Mouse (Mus musculus) forebrain, embryonic 13.5 days (tissue): ENCODE results near the gene Pknox2. TPM values are rescaled to one million over a fixed set of nuclear protein-coding genes. Genes with fewer than 3 reads are reported as not detected.

Experiments used
- ATAC-seq: fragments of 200-750 bp; cut with Nextera tagmentation; 2 replicates; pipeline ENCODE4 v1.8.0; 2017
- H3K27ac ChIP-seq: fragments of 300-500 bp; sonication (generic); 2 replicates; pipeline ENCODE4 v1.5.1; 2015; ENCODE audit warnings: inconsistent platforms, mild to moderate bottlenecking, moderate library complexity
- H3K27me3 ChIP-seq: fragments of 300-500 bp; sonication (generic); 2 replicates; pipeline ENCODE4 v1.6.1; 2015; ENCODE audit warnings: mild to moderate bottlenecking, inconsistent platforms
- H3K36me3 ChIP-seq: fragments of 300-500 bp; sonication (generic); 2 replicates; pipeline ENCODE4 v1.6.1; 2015; ENCODE audit warnings: mild to moderate bottlenecking, inconsistent platforms; ENCODE audit not compliant: poor library complexity, severe bottlenecking
- H3K4me1 ChIP-seq: fragments of 300-500 bp; sonication (generic); 2 replicates; pipeline ENCODE4 v1.6.1; 2015; ENCODE audit warnings: inconsistent platforms
- H3K4me2 ChIP-seq: fragments of 300-500 bp; sonication (generic); 2 replicates; pipeline ENCODE4 v1.6.1; 2015; ENCODE audit warnings: inconsistent platforms, mild to moderate bottlenecking, moderate library complexity
- H3K4me3 ChIP-seq: fragments of 300-500 bp; sonication (generic); 2 replicates; pipeline ENCODE4 v1.5.1; 2015; ENCODE audit warnings: mild to moderate bottlenecking, inconsistent platforms
- H3K9ac ChIP-seq: fragments of 300-500 bp; sonication (generic); 2 replicates; pipeline ENCODE4 v1.6.1; 2015; ENCODE audit warnings: mild to moderate bottlenecking, inconsistent platforms
- H3K9me3 ChIP-seq: fragments of 300-500 bp; sonication (generic); replicated peaks from 2 replicates; pipeline ENCODE4 v1.6.1; 2016; ENCODE audit warnings: inconsistent platforms
- WGBS: fragments of 180-500 bp; shearing (Covaris S2); methylation state at CpG from one replicate; pipeline ENCODE4 v1.1.7; 2015; 5-methylcytosine and 5-hydroxymethylcytosine counted together
- polyA plus RNA-seq: library from polyadenylated mRNA; unstranded; fragments of >200 nt; fragmentation: Nextera tagmentation; extraction: Ambion mirVana; gene quantifications from 2 replicates; pipeline ENCODE4 v1.2.1, GENCODE M21; 2015

Pknox2 gene
- polyA plus RNA-seq, 1 experiment from 2014 or later, result 18.7 TPM

- Histone ChIP-seq H3K27me3 (no peaks in the 10 kb centered on the region), H3K9ac (peak overlapping the region; percentile 45; the same call in 1 of the 2 replicates), H3K4me3 (no peak overlapping the region), H3K36me3 (no peaks in the 10 kb centered on the region), H3K27ac (peak overlapping the region; percentile 81), H3K4me2 (peak overlapping the region; percentile 15; the same call in 1 of the 2 replicates), H3K4me1 (peaks cover 44% of the 10 kb centered on the region), H3K9me3 (no peaks in the 10 kb centered on the region)
- 6% methylated on average over 7 of the region's 7 CpGs for WGBS
- ATAC-seq, result peak; percentile 85
These were observed 145.2 kb downstream of the Pknox2 start for GRCm38 (mm10) chr9:37001935-37002535.

DNA sequence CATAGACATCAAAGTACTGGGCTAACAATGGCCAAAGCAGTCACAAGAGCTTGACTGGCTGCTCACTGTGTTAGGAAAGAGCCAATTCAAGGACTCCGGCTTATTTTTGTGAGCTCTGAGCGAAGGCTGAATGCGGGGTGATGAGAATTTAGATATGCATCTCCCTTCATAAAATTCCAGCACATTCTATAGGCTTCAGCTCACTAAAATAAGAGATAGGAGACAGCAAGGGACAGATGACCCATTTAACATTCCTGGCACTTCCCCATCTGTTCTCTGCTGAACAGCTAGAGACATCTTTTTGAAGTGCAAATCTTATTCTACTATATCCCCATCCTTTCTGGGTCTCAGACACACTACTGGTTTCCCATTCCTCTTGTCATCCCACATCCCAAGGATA is 147.8 kb downstream of the Pknox2 start:
- Histone ChIP-seq H3K4me1 (peaks cover 30% of the 10 kb centered on the region), H3K4me2 (no peak overlapping the region), H3K4me3 (no peak overlapping the region), H3K9ac (no peak overlapping the region), H3K27ac (no peak overlapping the region), H3K9me3 (no peaks in the 10 kb centered on the region), H3K27me3 (no peaks in the 10 kb centered on the region), H3K36me3 (no peaks in the 10 kb centered on the region)
- 87% methylated on average over 3 of the region's 3 CpGs for WGBS
- ATAC-seq, result no peak

GRCm38 (mm10) chr9:36990626-36991368 is 156.4 kb downstream of the Pknox2 start:
- H3K27me3 ChIP-seq, result no peaks in the 10 kb centered on the region
- H3K27ac ChIP-seq, result peak overlapping the region; percentile 25; the same call in 1 of the 2 replicates
- H3K36me3 ChIP-seq, result no peaks in the 10 kb centered on the region
- peaks cover 11% of the 10 kb centered on the region; the same call in 1 of the 2 replicates for H3K4me1 ChIP-seq
- no peak overlapping the region for H3K4me2 ChIP-seq
- H3K9me3 ChIP-seq, result no peaks in the 10 kb centered on the region
- H3K9ac ChIP-seq, result 0 out of 2 replicates have a peak overlapping the region, but pooled peaks have one; percentile 12
- WGBS, result 70% methylated on average over 13 of the region's 13 CpGs
- H3K4me3 ChIP-seq, result no peak overlapping the region
- no peak for ATAC-seq

- Histone ChIP-seq H3K4me1 (peaks cover 18% of the 10 kb centered on the region), H3K27ac (no peak overlapping the region), H3K9ac (no peak overlapping the region), H3K9me3 (no peaks in the 10 kb centered on the region), H3K4me3 (no peak overlapping the region), H3K36me3 (no peaks in the 10 kb centered on the region), H3K4me2 (no peak overlapping the region), H3K27me3 (no peaks in the 10 kb centered on the region)
- 77% methylated on average over 3 of the region's 3 CpGs for WGBS
- 0 out of 2 replicates have a peak, but pooled peaks have one; percentile 6 for ATAC-seq
These were observed 157.2 kb downstream of the Pknox2 start for GRCm38 (mm10) chr9:36989991-36990390.

- no peak overlapping the region for H3K4me3 ChIP-seq
- peaks cover 14% of the 10 kb centered on the region for H3K4me1 ChIP-seq
- H3K4me2 ChIP-seq, result no peak overlapping the region
- WGBS, result 59% methylated on average over 9 of the region's 9 CpGs
- H3K27ac ChIP-seq, result peak overlapping the region; percentile 57
- no peaks in the 10 kb centered on the region for H3K27me3 ChIP-seq
- H3K36me3 ChIP-seq, result no peaks in the 10 kb centered on the region
- ATAC-seq, result peak; percentile 60
- no peaks in the 10 kb centered on the region for H3K9me3 ChIP-seq
- no peak overlapping the region for H3K9ac ChIP-seq
These were observed 162.0 kb downstream of the Pknox2 start for GRCm38 (mm10) chr9:36985233-36985632.

DNA sequence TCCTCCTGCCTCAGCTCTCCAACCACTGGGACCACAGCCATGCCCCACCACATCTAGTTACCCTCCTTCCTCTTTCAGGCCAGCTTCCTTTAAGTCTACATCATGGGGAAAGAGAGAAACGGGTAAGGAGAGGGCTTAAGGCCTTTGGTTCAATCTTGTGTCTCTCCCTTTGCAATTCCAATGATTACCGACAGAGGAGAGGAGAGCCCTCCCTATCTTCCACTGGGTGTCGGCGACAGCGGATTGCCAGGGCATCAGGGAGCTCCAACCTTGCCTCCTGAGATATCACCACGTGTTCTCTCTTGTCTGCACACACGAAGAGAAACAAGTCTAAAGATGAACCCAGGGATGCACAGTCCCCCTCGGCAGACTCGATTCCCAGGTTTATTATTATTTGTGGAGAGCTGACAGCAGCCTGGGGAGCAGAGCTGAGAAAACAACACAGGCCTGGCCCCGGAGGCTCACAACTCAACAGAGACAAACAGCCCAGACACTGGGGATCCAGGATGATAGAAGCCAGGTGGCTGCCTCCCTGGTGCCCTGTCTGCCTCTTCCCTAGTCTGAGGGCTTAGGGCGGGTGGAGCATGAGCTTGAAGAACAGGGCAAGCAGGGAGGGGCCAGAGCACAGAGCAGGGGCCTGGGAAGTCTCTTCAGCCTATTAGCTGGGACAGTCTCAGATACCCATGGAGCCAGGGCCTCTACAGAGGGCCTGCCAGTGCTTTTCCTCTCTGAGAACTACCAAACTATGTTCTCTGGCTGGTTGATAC is 170.4 kb downstream of the Pknox2 start:
- Histone ChIP-seq H3K36me3 (no peaks in the 10 kb centered on the region), H3K27me3 (no peaks in the 10 kb centered on the region), H3K27ac (no peak overlapping the region), H3K4me2 (no peak overlapping the region), H3K9ac (no peak overlapping the region), H3K9me3 (no peaks in the 10 kb centered on the region), H3K4me1 (peaks cover 19% of the 10 kb centered on the region), H3K4me3 (no peak overlapping the region)
- no peak for ATAC-seq
- WGBS, result 50% methylated on average over 11 of the region's 11 CpGs

DNA sequence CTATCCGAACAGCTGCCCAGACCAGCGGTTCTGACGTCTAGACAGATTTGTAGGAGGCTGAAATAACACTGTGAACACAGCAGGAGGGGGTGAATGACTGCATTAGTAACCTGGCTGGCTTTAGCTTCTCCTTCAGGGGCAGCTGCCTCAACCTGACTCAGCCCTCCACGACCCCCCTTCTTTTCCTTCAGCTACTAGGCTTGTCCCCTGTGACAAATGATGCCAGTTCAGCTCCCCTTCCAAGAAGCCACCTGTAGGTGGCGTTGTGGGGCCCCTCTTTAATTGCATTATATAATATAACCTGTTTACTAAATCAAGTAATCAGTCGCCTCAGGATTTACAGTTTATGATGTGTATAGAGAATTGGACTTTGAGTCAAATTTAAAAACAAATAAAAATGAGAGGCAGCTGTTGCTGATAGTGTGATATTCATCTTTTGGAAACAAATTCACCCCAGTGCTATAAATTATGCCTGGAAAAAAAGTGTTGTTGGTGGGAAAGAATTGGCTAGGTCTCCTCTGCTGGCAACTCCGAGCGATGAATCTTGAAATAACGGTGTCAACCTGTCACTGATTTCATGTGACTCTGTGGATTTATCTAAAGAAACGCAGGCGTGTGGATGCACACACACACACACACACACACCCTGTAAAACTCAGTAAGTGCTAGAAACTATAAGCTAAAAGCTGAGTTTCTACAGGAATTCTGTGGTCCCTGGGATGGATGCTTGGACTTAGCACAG is 173.6 kb downstream of the Pknox2 start:
- H3K4me1 ChIP-seq, result peaks cover 30% of the 10 kb centered on the region
- no peak overlapping the region for H3K9ac ChIP-seq
- 59% methylated on average over 11 of the region's 11 CpGs for WGBS
- H3K36me3 ChIP-seq, result no peaks in the 10 kb centered on the region
- no peaks in the 10 kb centered on the region for H3K27me3 ChIP-seq
- no peak overlapping the region for H3K4me2 ChIP-seq
- ATAC-seq, result no peak
- H3K4me3 ChIP-seq, result no peak overlapping the region
- H3K9me3 ChIP-seq, result no peaks in the 10 kb centered on the region
- H3K27ac ChIP-seq, result no peak overlapping the region

DNA sequence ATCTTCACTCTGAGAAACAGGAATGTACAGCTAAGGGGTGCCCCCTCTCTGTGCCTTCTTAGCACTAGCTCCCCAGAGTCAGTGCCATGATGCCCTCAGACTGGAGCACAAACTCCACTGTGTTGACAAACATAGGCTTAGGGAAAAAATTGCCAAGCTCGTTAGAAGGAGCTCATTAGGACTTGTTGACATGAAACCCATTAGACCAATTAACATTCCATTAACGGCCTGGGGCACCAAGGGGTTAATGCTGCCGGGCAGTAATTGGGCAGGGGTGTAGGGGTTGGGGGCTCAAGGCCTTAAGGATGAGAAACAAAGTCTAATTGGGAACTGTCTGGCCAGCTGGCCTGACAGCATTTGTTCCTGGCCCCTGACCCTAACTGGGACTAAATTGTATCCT is 175.1 kb downstream of the Pknox2 start:
- no peak overlapping the region for H3K4me2 ChIP-seq
- H3K9me3 ChIP-seq, result no peaks in the 10 kb centered on the region
- no peak overlapping the region for H3K9ac ChIP-seq
- no peaks in the 10 kb centered on the region for H3K27me3 ChIP-seq
- peak; percentile 30; the same call in 1 of the 2 replicates for ATAC-seq
- H3K4me3 ChIP-seq, result no peak overlapping the region
- H3K36me3 ChIP-seq, result no peaks in the 10 kb centered on the region
- WGBS, result 13% methylated on average over 3 of the region's 3 CpGs
- H3K4me1 ChIP-seq, result peaks cover 37% of the 10 kb centered on the region
- no peak overlapping the region for H3K27ac ChIP-seq

GRCm38 (mm10) chr9:36971066-36971465 is 176.1 kb downstream of the Pknox2 start:
- no peak for ATAC-seq
- Histone ChIP-seq H3K4me1 (peaks cover 37% of the 10 kb centered on the region), H3K9ac (no peak overlapping the region), H3K36me3 (no peaks in the 10 kb centered on the region), H3K4me3 (no peak overlapping the region), H3K9me3 (no peaks in the 10 kb centered on the region), H3K27ac (no peak overlapping the region), H3K27me3 (no peaks in the 10 kb centered on the region), H3K4me2 (no peak overlapping the region)
- 38% methylated on average over 3 of the region's 3 CpGs for WGBS

GRCm38 (mm10) chr9:36970651-36971050 is 176.6 kb downstream of the Pknox2 start:
- no peak overlapping the region for H3K4me2 ChIP-seq
- H3K4me3 ChIP-seq, result no peak overlapping the region
- no peak overlapping the region for H3K27ac ChIP-seq
- ATAC-seq, result no peak
- H3K27me3 ChIP-seq, result no peaks in the 10 kb centered on the region
- peaks cover 37% of the 10 kb centered on the region for H3K4me1 ChIP-seq
- H3K9me3 ChIP-seq, result no peaks in the 10 kb centered on the region
- no peaks in the 10 kb centered on the region for H3K36me3 ChIP-seq
- WGBS, result 6% methylated on average over 5 of the region's 5 CpGs
- no peak overlapping the region for H3K9ac ChIP-seq

DNA sequence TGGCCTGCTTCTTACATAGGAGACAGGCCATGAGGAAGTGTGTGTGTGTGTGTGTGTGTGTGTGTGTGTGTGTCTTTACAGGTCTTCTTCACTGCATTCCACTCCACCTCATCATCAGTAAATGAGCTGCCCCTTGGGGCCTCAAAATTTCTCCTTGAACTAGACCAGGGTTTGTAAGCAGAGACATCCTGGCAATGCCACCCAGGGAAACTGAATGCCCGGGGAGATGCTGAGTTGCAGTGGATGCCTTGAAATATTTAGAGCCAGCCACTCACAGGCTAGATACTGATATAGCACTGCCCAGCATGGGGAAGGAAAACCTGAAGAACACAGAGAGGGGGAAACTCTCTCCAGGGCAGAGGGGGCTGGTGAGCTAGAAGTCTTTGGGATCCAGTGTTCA is 178.1 kb downstream of the Pknox2 start:
- no peak overlapping the region for H3K27ac ChIP-seq
- no peak for ATAC-seq
- 92% methylated on average over 1 of the region's 1 CpGs for WGBS
- no peak overlapping the region for H3K4me3 ChIP-seq
- H3K36me3 ChIP-seq, result no peaks in the 10 kb centered on the region
- no peak overlapping the region for H3K4me2 ChIP-seq
- H3K9ac ChIP-seq, result no peak overlapping the region
- H3K27me3 ChIP-seq, result no peaks in the 10 kb centered on the region
- H3K4me1 ChIP-seq, result peaks cover 47% of the 10 kb centered on the region
- H3K9me3 ChIP-seq, result no peaks in the 10 kb centered on the region
